Mouse (Mus musculus): ENCODE data around the gene Fam129a.

- no peak for TF ChIP-seq EP300 (IDR thresholded peaks at IDR 0.05; ENCODE audit: insufficient read depth, low read depth, low read length)
- TF ChIP-seq CTCF (IDR thresholded peaks at IDR 0.05; ENCODE audit: low read depth, low read length): no peak
Measured at GRCm38 (mm10) chr1:151549794-151550193, 21.2 kb upstream of the Fam129a start.

Measured in ES-Bruce4 (cell line).